Mouse (Mus musculus) right cerebral cortex, adult 2 months (tissue): Measurements from ENCODE around the gene Hba-a1.
"Not testable (repeated sequence)": the region's sequence is repeated elsewhere in the genome, so short reads cannot be mapped to it uniquely, and the experiment has no call there.

Experiments
- DNase-seq, 2 experiments: peaks; one replicate each; pipeline ENCODE4 v3.0.0; 2021 to 2022; ENCODE audit warnings: low spot score in 2 of 2

Gene Hba-a1

DNA sequence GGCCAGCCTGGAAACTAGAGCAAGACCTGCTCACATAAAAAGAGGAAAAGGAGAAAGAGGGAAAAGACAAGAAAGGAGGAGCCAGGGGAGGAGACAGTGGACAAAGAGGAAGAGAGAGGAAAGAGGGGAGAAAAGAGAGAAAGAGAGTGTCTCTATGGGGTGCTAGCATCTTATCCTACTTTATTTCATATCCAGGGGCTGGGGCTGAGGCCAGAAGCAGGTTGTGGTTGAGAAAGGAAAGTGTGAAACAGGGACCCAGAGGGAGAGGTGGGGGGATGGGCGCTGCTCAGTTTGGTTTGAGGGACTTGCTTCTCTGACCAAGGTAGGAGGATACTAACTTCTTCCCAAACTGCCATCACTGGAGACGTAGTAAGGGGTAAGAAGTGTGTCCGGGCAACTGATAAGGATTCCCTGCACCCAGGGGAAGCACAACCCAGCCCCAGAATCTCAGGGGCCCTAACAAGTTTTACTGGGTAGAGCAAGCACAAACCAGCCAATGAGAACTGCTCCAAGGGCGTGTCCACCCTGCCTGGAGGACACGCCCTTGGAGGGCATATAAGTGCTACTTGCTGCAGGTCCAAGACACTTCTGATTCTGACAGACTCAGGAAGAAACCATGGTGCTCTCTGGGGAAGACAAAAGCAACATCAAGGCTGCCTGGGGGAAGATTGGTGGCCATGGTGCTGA lies at the start of gene Hba-a1:
Gene Hba-a1 (plus strand): TSS at position 421 of the 687 bp plus-strand sequence.
- DNase-seq = not testable (repeated sequence)

GRCm38 (mm10) chr11:32233895-32234294 lies 49.4 kb upstream of the Hba-a1 start:
- no peak for DNase-seq

GRCm38 (mm10) chr11:32234816-32235485 lies 48.4 kb upstream of the Hba-a1 start:
- DNase-seq = no peak

DNA sequence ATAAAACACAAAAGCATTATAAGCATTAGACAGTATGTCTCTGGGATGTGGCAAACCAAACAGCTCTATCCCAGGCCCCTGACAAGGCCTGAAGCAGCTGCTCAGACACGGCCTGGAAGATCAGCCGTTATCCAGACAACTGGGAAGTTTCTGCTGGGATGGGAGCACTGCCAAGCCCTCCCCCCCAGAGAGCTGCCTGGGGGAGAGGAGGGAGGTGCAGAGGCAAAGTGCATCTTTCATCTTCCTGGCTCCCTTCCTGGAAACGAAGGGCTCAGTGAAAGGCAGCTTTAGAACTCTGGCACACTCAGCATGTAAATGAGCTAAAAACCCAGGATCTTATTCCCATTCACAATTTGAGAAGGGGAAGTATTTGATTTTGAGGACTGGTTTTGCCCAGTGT lies 47.7 kb upstream of the Hba-a1 start:
- peak; percentile 59 to 69 for DNase-seq

DNA sequence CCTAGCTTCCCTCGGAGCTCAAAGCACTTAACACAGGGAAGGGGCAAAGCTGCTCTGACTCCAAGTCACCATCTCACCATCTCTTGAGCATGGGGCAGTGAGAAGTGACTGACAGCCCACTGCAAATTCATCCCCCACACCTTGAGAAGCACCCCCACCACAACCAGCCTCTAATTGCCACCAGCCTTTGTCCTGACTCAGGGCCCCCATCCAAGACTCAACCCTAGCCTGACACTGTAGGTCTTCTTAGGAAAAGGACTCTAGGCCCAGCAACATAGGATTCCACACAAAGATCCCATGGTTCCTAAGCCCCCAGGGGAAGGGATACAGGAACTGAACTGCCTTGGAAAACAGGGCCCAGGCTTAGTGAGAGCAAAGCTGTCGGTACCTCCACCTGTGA lies 47.2 kb upstream of the Hba-a1 start:
- no peak for DNase-seq

- DNase-seq = peak in 1 of 2 experiments; percentile 65
These were observed 46.5 kb upstream of the Hba-a1 start for GRCm38 (mm10) chr11:32236712-32237410.

- DNase-seq = no peak
These were observed 45.9 kb upstream of the Hba-a1 start for GRCm38 (mm10) chr11:32237411-32237795.

GRCm38 (mm10) chr11:32238093-32238860 lies 45.0 kb upstream of the Hba-a1 start:
- peak; percentile 80 to 86 for DNase-seq

GRCm38 (mm10) chr11:32241391-32241790 lies 41.9 kb upstream of the Hba-a1 start:
- no peak for DNase-seq

GRCm38 (mm10) chr11:32242209-32242608 lies 41.1 kb upstream of the Hba-a1 start:
- no peak for DNase-seq

DNA sequence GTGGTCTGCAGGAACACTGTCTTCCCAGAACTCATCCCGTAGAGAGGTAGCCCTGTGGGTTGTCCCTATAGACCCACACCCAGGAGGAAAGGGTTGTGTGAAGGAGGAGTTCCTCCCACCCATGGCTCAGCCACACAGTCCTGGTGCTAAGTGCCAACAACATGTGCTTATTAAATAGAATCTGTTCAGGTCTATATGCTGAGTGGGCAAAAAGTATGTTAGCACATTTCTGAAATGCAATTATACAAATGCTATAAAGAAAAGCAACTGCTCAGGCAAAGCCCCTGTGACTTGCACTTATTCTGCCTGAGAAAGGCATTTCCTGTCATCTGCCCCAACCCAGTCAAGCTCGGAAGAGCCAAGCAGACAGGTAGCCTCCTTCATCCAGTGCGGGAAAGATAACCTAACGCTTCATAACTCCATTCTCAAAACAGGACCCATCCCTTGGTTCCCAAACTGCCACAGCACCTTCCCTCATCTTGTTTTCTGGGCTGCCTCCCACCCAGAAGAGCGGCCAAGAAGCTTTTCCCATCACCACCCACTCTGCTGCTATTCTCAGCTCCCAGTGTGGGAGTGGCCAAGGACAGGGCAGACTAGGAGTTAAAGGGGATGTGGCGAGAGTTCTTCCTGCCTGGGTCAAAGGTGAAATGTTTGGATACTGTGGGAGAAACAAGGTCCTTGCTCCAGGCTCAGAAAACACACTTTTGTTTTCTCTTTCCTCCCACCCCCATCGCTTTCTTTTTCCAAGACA lies 39.9 kb upstream of the Hba-a1 start:
- peak; percentile 56 to 59 for DNase-seq

DNA sequence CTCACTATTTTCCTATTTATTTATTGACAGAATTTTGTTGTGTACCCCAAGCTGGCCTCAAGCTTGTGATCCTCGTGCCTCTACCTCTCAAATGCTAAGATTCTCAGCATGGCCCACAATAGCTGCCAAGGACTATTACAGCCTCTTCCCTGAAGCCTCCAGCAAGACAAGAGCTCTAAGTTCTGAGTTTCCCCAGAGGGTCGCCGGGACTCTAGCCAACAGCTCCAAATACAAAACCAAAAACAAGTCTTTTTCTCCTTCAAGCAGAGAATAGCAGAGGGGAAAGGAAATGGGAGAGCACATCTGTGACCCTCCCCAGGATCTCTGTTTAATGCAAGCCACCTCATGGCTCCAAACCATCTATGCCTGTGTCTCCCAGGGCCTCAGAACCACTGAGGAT lies 39.2 kb upstream of the Hba-a1 start:
- no peak for DNase-seq

- no peak for DNase-seq
These were observed 38.7 kb upstream of the Hba-a1 start for GRCm38 (mm10) chr11:32244617-32245016.

- DNase-seq = no peak
These were observed 37.7 kb upstream of the Hba-a1 start for GRCm38 (mm10) chr11:32245614-32246013.

GRCm38 (mm10) chr11:32247068-32247467 lies 36.2 kb upstream of the Hba-a1 start:
- DNase-seq = no peak

GRCm38 (mm10) chr11:32248350-32248749 lies 35.0 kb upstream of the Hba-a1 start:
- no peak for DNase-seq

- no peak for DNase-seq
These were observed 32.2 kb upstream of the Hba-a1 start for GRCm38 (mm10) chr11:32250880-32251763.

- no peak for DNase-seq
These were observed 30.2 kb upstream of the Hba-a1 start for GRCm38 (mm10) chr11:32253121-32253520.

GRCm38 (mm10) chr11:32256146-32256545 lies 27.2 kb upstream of the Hba-a1 start:
- no peak for DNase-seq

- no peak for DNase-seq
These were observed 26.7 kb upstream of the Hba-a1 start for GRCm38 (mm10) chr11:32256566-32256965.
